7 mouse cellular contexts compared by ENCODE assay signal in genomic region chr15:102103947-102104555, GRCm38 (mm10). TPM values are rescaled to one million over a fixed set of nuclear protein-coding genes. Genes with fewer than 3 reads are reported as not detected.
A peak's percentile ranks its signal among the peaks of the same experiment; 100 is the strongest.
DNase-seq lines count a peak whose midpoint lies in the region; ATAC-seq and TF ChIP-seq lines count a peak whose summit lies in the region.

No protein-coding gene starts in this region.

- peak; percentile 39 for DNase-seq in MN1 (ENCODE audit: low spot score)
- DNase-seq in brain, adult 2 months (ENCODE audit: low read depth, low spot score) = peak; percentile 44
- DNase-seq in heart, adult 11 months = peak; percentile 100
- peak; percentile 85 for DNase-seq in lung, adult 2 months

- TF ChIP-seq POLR2A in lung, adult 2 months (IDR thresholded peaks at IDR 0.05; ENCODE audit: borderline replicate concordance, extremely low read depth, low read depth, low read length) = peak; percentile 70; the same call in 1 of the 2 replicates

- peak overlapping the region; percentile 87 for H3K27ac ChIP-seq in intestine, postnatal 0 days (ENCODE audit: low read depth, low read length)
- peak overlapping the region; percentile 98 for H3K27ac ChIP-seq in stomach, embryonic 16.5 days (ENCODE audit: low read length)

- whole genome bisulfite sequencing in intestine, postnatal 0 days = 40% methylated on average over 12 of the region's 12 CpGs
- 12% methylated on average over 12 of the region's 12 CpGs for WGBS in lung, adult 2 months
- WGBS in stomach, embryonic 16.5 days = 23% methylated on average over 12 of the region's 12 CpGs

- H3K36me3 ChIP-seq in intestine, postnatal 0 days (ENCODE audit: control insufficient read depth, insufficient read depth) = peaks cover 17% of the 10 kb centered on the region; the same call in 1 of the 2 replicates
- no peaks in the 10 kb centered on the region for H3K36me3 ChIP-seq in stomach, embryonic 16.5 days (ENCODE audit: control insufficient read depth, insufficient read depth, low read length)

- no peaks in the 10 kb centered on the region for H3K9me3 ChIP-seq in intestine, postnatal 0 days (ENCODE audit: control insufficient read depth)
- no peaks in the 10 kb centered on the region for H3K9me3 ChIP-seq in stomach, embryonic 16.5 days (replicated peaks; ENCODE audit: control insufficient read depth, low read length)

- H3K4me3 ChIP-seq in intestine, postnatal 0 days (ENCODE audit: low read depth, low read length) = peak overlapping the region; percentile 57
- H3K4me3 ChIP-seq in lung, adult 2 months (replicated peaks; ENCODE audit: extremely low read depth, low read depth, low read length) = peak overlapping the region; percentile 69
- peak overlapping the region; percentile 64 for H3K4me3 ChIP-seq in stomach, embryonic 16.5 days (replicated peaks; ENCODE audit: low read length)

- no peaks in the 10 kb centered on the region for H3K27me3 ChIP-seq in intestine, postnatal 0 days (replicated peaks; ENCODE audit: control insufficient read depth, insufficient read depth, low read length)
- no peaks in the 10 kb centered on the region for H3K27me3 ChIP-seq in stomach, embryonic 16.5 days (ENCODE audit: control insufficient read depth, insufficient read depth, low read length)

- peak overlapping the region; percentile 50; the same call in 1 of the 2 replicates for H3K9ac ChIP-seq in intestine, postnatal 0 days (ENCODE audit: low read depth, low read length)
- peak overlapping the region; percentile 87 for H3K9ac ChIP-seq in stomach, embryonic 16.5 days (ENCODE audit: low read length)

- ATAC-seq in intestine, postnatal 0 days = no peak
- no peak for ATAC-seq in stomach, embryonic 16.5 days (ENCODE audit: insufficient read depth, low FRiP score)
- ATAC-seq in activated CD4-positive, CD25-positive, alpha-beta regulatory T cell, adult 4 months = no peak

- peaks cover 31% of the 10 kb centered on the region for H3K4me1 ChIP-seq in intestine, postnatal 0 days (replicated peaks; ENCODE audit: control insufficient read depth, insufficient read depth, low read length)
- H3K4me1 ChIP-seq in lung, adult 2 months (ENCODE audit: control insufficient read depth, insufficient read depth, low read length) = peaks cover 37% of the 10 kb centered on the region
- H3K4me1 ChIP-seq in stomach, embryonic 16.5 days (ENCODE audit: control insufficient read depth, insufficient read depth, low read length) = peaks cover 83% of the 10 kb centered on the region

- H3K4me2 ChIP-seq in intestine, postnatal 0 days (replicated peaks; ENCODE audit: low read depth) = peak overlapping the region; percentile 88
- peak overlapping the region; percentile 69 for H3K4me2 ChIP-seq in stomach, embryonic 16.5 days (ENCODE audit: low read depth, low read length)

- TF ChIP-seq CTCF in intestine, postnatal 0 days (IDR thresholded peaks at IDR 0.05; ENCODE audit: low read depth) = no peak
- no peak for TF ChIP-seq CTCF in lung, adult 2 months (IDR thresholded peaks at IDR 0.05; ENCODE audit: insufficient read depth, low read length)

RNA-seq across cellular contexts. Expression of gene Tns2, which starts 3.8 kb away (rescaled TPM):
- 11.7 and 15.0 TPM in 2 replicates for polyA plus RNA-seq in intestine, postnatal 0 days (2015; fragmentation: Nextera tagmentation; extraction: Ambion mirVana)
- 255 and 329 TPM in 2 replicates for polyA plus RNA-seq in lung, adult 2 months (2012; rRNA removed)
- 41.2 and 43.0 TPM in 2 replicates for polyA plus RNA-seq in stomach, embryonic 16.5 days (2015; fragmentation: Nextera tagmentation; extraction: Ambion mirVana)
- polyA plus RNA-seq in activated CD4-positive, CD25-positive, alpha-beta regulatory T cell, adult 4 months (2017; shearing (Covaris generic)) = 1 to 10 TPM; 1.5 to 2.9 TPM

RNA-seq across cellular contexts. Expression of gene Eif4b, which starts 30.5 kb away (rescaled TPM):
- 47.8 and 53.0 TPM in 2 replicates for polyA plus RNA-seq in intestine, postnatal 0 days (2015; fragmentation: Nextera tagmentation; extraction: Ambion mirVana)
- polyA plus RNA-seq in lung, adult 2 months (2012; rRNA removed) = 47.3 and 87.1 TPM in 2 replicates
- polyA plus RNA-seq in stomach, embryonic 16.5 days (2015; fragmentation: Nextera tagmentation; extraction: Ambion mirVana) = 108 and 122 TPM in 2 replicates
- 100 to 1,000 TPM in 1 of 2 experiments, 10 to 100 TPM in 1; 87.7 to 132 TPM for polyA plus RNA-seq in activated CD4-positive, CD25-positive, alpha-beta regulatory T cell, adult 4 months (2017; shearing (Covaris generic))

RNA-seq across cellular contexts. Expression of gene Spryd3, which starts 32.0 kb away (rescaled TPM):
- polyA plus RNA-seq in intestine, postnatal 0 days (2015; fragmentation: Nextera tagmentation; extraction: Ambion mirVana) = 26.3 and 26.7 TPM in 2 replicates
- polyA plus RNA-seq in lung, adult 2 months (2012; rRNA removed) = 40.8 and 55.2 TPM in 2 replicates
- 29.2 and 35.0 TPM in 2 replicates for polyA plus RNA-seq in stomach, embryonic 16.5 days (2015; fragmentation: Nextera tagmentation; extraction: Ambion mirVana)
- 10 to 100 TPM; 19.5 to 42.0 TPM for polyA plus RNA-seq in activated CD4-positive, CD25-positive, alpha-beta regulatory T cell, adult 4 months (2017; shearing (Covaris generic))

RNA-seq across cellular contexts. Expression of gene Igfbp6, which starts 40.1 kb away (rescaled TPM):
- polyA plus RNA-seq in intestine, postnatal 0 days (2015; fragmentation: Nextera tagmentation; extraction: Ambion mirVana) = 27.8 and 29.1 TPM in 2 replicates
- polyA plus RNA-seq in lung, adult 2 months (2012; rRNA removed) = 337 and 400 TPM in 2 replicates
- polyA plus RNA-seq in stomach, embryonic 16.5 days (2015; fragmentation: Nextera tagmentation; extraction: Ambion mirVana) = 18.5 and 21.2 TPM in 2 replicates
- polyA plus RNA-seq in activated CD4-positive, CD25-positive, alpha-beta regulatory T cell, adult 4 months (2017; shearing (Covaris generic)) = under 1 TPM in 1 of 2 experiments, not detected in 1; 0.81 TPM

RNA-seq across cellular contexts. Expression of gene Soat2, which starts 46.3 kb away (rescaled TPM):
- polyA plus RNA-seq in intestine, postnatal 0 days (2015; fragmentation: Nextera tagmentation; extraction: Ambion mirVana) = 52.7 and 56.7 TPM in 2 replicates
- polyA plus RNA-seq in lung, adult 2 months (2012; rRNA removed) = 1.1 and 1.2 TPM in 2 replicates
- polyA plus RNA-seq in stomach, embryonic 16.5 days (2015; fragmentation: Nextera tagmentation; extraction: Ambion mirVana) = 5.4 and 6.2 TPM in 2 replicates
- 1 to 10 TPM; 1.2 to 1.5 TPM for polyA plus RNA-seq in activated CD4-positive, CD25-positive, alpha-beta regulatory T cell, adult 4 months (2017; shearing (Covaris generic))

Comparison
In these comparisons a context has a peak if more than half of its experiments do, and no peak if none do; other contexts are left out.
1. DNase-seq: peak in every context shown above with its lines; median percentile 100 in heart, adult 11 months; 85 in lung, adult 2 months; 44 in brain, adult 2 months; 39 in MN1.